Mouse (Mus musculus) embryo, embryonic 10.5 days (tissue): ENCODE results near the gene Lrpprc.
A peak's percentile ranks its signal among the peaks of the same experiment; 100 is the strongest.

Source experiments
- DNase-seq: peaks from one replicate; pipeline ENCODE4 v3.0.0-alpha.2; 2015; ENCODE audit warnings: low spot score

Lrpprc gene

DNA sequence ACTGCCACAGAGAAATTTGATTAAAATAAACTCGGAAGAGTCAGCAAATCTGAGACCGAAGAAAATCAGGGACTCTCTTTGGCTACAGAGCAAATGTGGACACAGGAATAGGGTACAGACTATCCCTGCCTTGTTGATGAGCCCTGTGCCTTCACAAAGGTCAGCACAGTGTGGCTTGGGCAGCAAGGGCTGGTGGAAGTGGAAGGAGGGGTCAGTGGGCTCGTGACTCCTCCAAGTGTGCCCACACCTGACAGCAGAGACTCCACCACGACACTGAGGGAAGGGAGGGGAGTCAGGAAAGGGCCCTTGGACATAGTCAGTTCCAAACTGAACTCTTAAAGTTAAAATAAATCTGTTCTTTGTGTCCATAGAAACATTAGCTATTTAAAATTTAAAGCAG, 75.7 kb downstream of the Lrpprc start:
- DNase-seq: no peak

DNA sequence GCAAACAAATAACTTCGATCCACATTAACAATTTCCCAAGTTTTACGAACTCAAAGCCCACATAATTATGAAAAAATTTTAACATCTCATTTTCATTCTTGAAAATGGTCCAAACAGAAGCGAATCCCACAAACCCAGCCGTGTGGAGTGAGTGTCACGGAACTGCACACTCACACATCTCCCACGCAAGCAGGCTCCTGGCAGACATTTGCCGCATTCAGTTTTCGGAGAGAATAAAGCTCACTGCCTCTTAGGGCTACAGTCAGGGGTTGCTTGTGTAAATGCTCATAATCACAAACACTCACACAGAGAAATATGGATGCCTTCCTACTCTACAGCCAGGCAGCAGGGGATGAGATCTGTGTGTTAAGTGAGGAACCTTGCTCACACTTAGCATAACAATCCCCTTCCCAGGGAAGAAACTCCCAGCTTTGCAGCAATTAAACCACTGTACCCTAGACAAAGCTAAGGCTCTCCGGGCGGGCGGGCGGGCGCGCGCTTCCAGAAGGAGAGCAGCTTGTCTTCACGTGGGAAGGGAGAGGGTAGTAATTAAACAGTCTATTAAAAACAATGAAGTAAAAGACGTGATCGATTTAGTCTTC, 76.9 kb downstream of the Lrpprc start:
- no peak for DNase-seq

DNA sequence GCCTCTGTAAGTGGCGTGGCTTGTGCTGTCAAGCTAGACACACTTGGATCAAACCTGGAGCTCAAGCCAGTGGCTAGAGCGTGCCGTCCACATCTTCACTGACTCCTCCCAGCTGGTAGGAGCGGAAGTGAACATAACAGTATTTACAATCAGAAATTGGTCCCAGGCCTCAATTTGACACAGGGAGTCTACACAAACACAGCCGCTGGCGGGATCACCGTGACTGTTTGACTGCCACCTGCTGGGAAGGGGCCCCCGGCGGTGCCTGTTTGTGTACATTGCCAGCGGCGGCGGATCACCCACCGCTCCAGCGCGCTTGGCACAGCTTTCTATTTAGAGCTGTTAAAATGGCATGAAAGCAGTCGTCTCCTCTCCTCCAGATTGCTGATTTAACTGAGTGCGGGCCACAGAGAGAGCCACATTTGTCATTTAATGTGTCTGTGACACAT, 81.2 kb downstream of the Lrpprc start:
- DNase-seq: peak; percentile 64

DNA sequence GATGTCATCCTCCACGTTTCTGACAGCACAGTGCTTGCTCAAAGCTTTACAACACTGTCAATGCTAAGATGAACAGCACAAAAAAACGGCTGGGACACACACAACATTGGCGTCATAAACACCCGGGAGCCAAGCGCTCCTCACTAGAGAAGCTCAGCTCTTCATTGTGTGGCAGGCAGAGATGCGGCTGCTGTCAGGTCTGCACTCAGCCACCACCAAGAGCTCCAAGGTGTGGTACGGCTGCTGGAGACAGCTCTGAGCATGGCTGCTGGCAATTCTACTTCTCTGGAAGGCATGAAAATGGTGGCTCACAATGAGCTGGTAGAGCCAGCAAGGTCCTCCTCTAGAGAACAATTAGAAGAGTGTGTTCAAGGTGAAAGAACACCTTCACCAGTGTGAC, 81.8 kb downstream of the Lrpprc start:
- DNase-seq: no peak

DNA sequence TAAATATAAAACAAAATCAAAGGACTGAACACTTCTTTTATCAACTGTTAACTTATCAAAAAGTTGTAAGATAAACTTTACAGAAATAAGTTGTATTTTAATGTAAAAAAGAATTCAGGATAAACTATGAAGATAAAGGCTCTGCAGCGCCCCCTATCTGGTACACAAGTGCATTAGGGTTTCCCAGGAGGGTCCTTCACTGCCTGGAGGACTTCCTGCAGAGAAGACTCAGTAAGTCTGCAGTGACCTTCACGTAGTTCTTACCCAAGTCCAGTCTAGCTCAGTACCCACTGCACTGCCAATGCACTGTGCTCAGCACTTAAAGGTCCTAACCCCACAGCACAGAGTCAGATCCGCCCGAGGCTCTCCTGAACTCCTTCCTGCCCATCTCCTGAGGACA, 83.2 kb downstream of the Lrpprc start:
- peak; percentile 38 for DNase-seq

DNA sequence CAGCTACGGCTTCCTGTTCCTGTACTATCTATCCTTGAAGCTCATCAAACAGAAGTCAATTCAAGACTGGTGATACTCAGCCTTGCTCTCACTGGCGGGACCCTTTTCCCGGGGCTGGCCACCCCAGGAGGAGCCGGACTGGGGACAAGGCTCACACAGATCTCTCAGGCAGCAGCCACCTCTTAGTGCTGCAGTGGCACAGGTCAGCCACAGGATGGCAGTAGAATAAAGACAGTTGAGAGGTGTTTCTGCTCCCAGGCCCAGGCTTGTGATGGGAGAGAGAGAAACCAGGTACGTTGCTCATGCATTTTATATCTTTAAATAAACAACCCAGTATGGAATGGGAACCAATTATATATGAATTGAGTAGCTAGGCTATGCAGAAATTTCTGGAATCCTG, 91.9 kb downstream of the Lrpprc start:
- DNase-seq: peak; percentile 84

DNA sequence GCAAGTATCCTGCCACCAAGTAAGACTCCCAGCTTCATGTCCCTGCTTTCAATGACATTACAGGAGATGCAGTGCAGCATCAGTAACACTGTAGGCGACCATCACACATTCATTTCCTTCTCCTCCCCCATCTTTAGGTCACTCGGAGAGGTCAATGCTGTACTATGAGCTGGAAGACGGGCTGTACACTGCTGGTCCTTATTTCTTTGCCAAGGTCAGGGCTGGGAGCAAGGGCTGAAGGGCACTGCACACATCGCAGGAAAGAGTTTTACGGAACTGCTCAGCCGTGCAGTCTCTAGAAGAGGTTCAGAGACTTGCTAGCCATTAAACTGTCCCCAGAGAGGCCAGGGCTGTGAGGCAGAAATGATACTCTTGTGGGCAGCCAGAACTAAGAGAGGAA, 94.1 kb downstream of the Lrpprc start:
- DNase-seq: no peak

DNA sequence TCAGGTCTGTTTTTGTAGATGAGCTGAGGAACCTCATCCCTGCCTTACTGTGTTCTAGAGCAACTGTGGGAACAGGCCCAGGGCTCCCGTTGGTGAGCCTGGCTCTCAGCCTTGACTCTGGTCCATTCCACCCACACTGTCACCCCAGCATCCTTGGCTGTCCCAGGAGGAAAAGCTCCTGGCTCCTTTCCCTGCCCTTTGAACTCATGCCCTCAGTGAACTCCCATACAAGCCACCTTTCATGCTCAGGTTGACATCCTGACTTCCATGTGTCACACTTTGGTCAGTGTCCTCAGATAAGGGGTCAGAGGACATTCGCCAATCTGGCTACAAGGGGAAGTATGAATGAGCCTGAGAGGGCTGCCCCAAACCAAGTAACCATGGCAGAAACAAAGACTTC, 96.8 kb downstream of the Lrpprc start:
- DNase-seq: no peak

DNA sequence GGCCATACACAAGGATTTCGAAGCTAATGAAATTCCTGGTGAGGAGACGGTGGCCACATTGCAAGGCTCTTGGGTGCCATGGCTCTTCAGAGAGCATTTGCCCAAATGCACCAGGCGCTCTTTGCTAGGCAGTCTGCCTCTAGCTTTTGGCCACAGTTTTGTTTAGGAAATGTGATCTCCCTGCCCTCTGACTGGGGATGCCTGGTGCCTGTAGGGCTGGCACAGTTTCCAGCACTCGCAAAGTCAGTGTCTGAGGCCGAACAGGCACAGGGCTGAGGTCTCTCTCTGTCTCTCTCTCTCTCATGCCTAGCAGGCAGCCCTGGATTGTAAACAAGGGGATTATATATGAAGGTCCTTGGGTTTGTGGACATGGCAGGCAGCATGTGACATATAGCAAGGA, 100.5 kb downstream of the Lrpprc start:
- DNase-seq: no peak

DNA sequence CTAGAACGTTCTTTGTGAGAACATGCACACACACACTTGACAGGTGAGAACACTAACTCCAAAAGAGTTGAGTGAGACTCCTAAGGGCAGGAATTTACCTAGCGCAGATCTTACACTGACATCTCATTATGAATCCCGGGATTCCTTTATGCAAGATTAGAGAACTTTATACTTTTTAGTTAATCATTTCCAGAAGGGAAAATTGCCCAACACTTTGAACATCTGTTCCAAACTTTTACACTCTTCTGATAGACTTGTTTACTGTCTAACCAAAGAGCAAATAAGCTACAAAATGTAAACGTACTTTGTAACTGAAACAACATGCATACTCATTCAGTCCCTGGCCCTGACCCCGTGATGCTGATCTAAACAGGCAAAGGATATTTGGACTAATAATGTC, 101.3 kb downstream of the Lrpprc start:
- DNase-seq: no peak

DNA sequence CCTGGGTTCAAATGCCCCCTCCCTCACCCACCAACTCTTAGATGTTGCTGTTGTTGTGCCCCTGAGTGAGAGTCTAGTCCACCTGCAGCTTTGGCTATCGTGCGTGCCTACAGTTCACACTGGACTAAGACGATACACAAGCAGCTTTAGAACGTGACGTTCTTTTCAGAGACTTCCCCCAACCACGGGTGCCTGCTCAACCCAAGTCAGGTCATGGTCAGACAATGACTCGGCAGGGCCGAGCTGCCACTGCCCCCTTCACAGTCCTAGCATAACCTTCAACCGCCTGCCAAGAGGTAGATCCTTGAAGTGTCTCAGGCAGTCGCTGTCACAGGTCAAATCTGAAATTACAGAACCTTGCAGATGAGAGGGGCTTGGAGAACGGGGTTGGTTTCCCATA, 101.8 kb downstream of the Lrpprc start:
- no peak for DNase-seq

DNA sequence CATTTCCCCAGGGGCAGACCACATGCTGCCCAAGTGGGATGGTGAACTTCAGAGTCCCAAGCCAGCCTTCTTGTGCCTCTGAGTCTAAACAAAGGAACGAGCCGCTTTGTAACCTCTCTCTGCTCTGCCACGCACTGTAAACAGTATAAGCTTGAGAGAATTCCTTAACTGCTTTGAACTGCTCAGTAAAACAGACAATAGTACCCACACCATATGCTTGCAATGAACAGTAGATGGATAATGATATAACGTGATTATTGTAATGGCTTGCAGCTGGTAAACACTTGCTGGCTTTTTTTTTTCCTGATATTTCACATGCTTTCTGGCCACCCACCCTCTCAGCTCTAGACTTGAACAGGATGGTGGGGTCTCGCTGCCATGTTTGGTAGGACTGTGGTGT, 102.6 kb downstream of the Lrpprc start:
- no peak for DNase-seq

DNA sequence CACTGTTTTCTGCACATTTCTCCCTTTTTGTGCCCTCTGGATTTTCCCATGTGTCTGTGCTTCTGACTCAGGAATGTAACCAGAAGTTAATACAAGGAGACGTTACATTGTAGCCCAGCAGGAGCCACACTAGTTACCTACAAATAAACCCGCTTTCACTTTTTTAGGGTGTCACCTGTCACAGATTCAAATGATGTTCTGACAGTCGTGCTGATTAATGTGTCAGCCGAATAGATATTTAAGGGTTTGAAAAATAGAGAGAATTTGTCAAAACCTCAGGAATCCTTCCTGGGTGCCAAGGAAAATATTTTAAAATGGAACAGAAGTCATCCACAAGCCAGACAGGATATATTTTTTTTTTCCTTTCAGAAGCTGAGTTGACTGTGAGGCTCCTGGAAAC, 105.3 kb downstream of the Lrpprc start:
- no peak for DNase-seq

DNA sequence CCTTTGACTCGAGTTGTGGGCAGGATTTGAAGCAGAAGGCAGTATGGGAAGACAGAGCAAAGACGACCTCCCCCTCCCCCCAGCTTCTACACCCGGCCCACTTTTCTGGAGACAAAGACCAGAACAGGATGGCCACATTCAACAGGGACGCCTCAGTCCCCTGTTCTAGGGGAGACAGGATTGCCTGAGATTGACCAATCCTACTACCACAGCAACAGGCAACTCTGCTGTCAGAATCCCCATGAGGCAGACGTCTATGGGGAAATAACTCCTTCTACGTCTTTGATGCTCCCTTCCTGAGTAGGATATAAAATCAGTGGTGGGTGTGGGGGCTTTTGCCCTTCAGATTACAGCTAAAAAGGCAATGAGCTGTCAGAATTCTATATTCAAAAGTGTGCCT, 106.3 kb downstream of the Lrpprc start:
- DNase-seq: peak; percentile 36

DNA sequence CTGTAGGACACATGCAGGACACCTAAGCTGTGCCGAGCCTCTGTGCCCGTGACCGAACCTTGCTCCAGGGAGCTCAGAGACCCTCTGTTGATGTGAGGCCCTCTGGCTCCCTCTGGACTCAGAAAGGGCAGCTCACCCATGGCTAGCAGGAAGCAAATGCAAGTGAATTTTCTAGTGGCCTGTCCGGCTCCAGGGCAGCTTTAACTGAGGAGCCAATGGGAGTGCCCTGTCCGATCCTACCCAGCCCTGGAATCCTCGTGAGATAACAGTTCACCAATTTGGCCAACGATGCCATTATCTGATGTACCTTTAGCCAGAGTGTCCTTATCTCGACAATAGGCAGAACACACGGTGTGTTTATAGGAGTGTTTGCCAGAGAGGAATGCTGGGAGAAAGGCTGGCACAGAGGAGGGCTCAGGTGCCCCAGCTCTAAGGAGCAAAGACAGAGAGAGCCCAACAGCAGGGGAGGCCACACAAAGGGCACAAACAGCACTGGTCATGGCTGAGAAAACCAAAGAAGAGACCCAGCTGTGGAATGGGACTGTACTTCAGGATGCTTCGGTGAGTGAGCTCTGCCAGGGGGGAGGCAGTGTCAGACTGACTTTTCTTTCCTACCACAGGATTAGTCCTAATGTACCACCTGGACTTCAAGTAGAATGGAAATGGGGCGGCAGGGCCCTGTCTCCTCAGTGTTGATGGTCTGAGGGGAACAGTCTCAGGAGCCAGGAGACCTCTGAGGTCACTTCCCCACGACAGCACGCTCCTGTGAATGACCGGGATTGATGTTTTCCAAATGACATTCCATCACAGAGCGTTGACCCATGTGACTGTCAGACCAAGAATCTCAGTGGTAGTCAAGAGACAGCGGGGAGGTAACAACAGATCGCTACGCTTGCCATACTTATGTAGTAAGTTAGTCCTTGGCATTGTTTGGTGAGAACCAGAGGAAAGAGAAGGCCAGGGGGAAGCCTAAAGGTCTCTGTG, 107.6 kb downstream of the Lrpprc start, which contains the start of gene Abcg5:
Gene Abcg5, minus strand, starts transcription at position 278 of the 984 bp plus-strand sequence.
- DNase-seq: no peak

DNA sequence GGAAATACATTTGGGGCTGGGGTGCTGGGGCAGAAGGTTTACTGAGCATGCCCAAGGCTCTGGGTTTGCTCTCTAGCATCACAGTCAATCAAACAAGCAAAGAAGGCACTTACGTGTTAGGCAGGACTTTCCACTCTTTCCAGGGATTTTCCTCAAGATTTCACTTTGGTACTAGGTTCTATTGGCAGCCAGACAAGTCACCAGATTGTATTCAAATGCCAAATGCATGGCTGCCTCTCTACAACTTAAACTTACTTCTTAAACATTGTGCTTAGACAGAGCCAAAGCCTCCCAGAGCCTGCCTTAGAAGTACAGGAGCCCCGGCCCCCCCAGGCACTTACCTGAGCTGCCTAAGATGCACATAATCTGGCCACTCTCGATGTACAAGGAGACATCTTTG, 108.9 kb downstream of the Lrpprc start:
- DNase-seq: no peak

DNA sequence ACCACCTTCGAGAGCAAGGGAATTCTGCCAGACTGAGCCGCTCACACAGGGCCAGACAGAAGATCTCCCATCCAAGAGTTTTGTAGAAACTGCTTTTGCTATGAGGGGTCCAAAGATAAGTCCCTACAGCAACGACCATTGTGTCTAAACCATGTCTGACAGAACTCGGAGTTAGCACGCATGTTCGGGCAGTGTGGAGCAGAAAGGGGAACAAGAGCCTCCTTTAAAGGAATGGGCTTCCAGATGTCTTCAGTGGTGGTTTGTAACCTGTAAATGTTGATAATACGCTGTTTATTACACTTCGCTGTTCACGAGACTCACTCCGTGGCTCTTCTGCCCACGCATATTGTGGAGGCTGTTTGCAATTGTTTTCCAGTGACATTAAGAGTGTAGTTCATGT, 113.0 kb downstream of the Lrpprc start:
- DNase-seq: no peak

DNA sequence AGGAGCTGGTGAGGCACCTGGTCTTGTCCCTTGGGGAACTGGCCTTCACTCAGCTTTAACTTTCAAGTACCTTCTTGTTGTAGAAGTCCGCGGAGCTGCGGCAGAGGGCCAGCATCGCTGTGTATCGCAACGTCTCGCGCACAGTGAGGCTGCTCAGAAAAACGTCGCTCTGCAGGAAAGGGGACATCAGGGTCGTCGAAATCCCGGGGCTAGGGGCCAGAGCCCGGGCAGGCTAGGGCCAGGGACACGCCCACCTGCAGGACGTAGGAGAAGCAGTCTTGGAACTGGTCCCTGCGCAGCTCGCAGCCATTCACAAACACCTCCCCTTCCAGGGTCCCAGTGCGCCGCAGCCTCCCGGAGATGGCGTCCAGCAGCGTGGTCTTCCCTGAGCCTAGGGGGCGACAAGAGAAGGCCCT, 114.6 kb downstream of the Lrpprc start, which contains the start of gene Abcg8:
Gene Abcg8, plus strand, starts transcription at position 352 of the 416 bp plus-strand sequence.
- DNase-seq: peak; percentile 65

DNA sequence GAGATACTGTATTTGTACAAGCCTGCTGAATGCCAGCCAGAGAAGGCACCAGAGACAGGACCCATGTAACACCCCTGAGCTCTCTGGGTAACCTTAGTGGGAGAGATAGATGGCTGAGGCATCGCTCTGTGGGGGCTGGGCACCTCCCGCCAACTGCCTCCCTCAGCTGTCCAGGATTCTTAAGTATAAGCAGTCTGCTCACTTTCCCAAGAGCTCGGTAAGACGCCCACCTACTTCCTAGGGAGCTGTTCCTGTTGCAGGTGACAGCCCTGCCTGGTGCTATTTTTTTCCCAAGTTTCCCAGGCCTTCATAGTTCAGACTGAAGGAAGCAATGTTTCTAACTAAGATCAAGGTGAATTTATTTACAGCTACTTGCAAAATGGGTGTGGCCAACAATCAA, 115.4 kb downstream of the Lrpprc start:
- DNase-seq: no peak

DNA sequence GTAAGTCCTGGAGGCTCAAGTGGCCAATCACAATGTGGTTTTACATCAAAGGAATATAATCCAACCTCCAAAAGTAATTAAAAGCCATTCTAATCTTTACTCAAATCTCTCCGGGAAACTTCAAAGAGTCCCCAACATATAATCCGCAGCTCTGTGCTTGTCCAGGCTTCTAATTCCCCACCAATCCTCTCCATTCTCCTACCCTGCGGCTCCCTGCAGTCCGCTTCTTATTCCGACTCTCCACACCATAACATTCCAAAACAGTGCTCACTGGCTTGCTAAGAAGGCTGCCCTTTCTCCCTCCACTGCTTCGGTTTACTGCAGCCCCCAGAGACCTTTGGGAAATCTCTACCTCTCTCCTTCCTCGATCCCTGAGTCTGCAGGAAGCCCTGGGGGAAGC, 116.5 kb downstream of the Lrpprc start:
- no peak for DNase-seq

DNA sequence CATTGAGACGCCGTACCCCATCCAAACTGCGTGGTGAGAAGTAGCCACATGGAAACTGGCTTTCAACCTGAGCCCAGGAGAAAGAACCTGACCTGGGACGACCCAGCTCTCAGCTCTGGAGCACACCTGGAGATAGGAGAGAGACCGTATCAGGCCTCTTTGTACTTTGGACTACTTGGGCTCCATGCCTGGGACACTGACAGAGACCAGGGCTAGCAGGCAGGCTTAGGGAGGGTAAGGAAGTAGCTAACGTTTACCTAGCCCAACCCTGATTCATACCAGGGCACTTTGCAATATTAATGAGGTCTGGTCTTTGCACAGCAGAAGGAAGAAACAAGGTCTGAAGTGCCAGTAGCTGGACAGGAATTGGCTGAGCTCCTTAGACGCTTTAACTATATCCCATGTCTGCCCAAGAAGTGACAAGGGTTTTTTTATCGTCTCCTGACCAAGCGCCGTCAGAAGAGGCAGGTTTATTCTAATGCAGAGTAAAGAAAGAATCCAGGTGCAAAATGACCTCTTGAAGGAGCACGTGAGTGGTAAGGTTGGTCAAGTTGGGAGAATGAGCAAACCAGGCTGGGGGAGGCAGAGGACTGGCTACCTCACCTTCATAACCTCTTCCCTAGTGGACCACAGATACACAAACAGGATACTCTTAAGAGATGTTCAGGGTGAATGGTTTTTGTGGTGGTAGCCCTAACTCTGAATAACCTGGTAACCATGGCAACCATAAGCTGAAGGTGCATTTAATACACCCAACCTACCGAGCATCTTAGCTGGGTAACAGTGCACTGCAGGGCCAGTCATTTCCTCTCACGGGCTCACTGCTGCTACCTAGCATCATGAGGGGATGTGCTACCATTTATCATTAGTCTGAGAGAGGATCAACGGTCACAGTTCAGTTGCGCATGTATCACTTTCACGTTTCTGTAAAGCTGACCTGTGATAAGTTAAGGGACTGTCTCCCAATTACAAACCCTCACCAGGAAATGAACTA, 117.9 kb downstream of the Lrpprc start:
- DNase-seq: no peak

DNA sequence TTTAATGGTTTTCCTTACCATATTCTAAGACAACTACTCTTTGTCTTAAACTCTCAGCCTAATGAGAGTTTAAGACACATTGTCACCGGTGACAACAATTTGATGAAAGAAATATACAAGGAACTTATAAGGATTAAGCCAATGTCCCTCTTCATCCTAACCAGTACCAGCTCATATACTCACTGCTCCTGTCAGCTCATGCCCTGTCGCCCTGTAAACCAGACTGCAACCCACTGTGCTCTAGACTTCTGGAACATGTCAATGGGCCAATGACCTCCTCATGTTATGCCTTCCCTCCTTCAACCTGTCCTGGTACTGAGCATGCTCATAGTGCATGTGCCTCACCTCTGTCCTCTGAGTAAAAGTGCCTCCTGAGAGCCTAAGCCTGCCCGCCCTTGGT, 122.7 kb downstream of the Lrpprc start:
- DNase-seq: no peak
